Mouse (Mus musculus) cerebellum, postnatal 36 days (tissue): Measurements from ENCODE around the gene Kcnj14.
A peak's percentile ranks its signal among the peaks of the same experiment; 100 is the strongest.

Experiments used
- DNase-seq, 2 experiments: peaks; one replicate each; pipeline ENCODE4 v3.0.0; 2021 to 2022; ENCODE audit warnings: mixed read lengths in 2 of 2

The Kcnj14 gene

GRCm38 (mm10) chr7:45831128-45831525 lies 6.5 kb upstream of the Kcnj14 start:
- DNase-seq: no peak

- peak; percentile 79 to 86 for DNase-seq
Observed at GRCm38 (mm10) chr7:45830427-45831127, 6.0 kb upstream of the Kcnj14 start, which contains the start of gene Grwd1. Gene Grwd1 (minus strand): TSS chr7:45830944.

- no peak for DNase-seq
Observed at GRCm38 (mm10) chr7:45826631-45827030, 2.0 kb upstream of the Kcnj14 start.

- DNase-seq: no peak
Observed at GRCm38 (mm10) chr7:45820913-45821312, 3.7 kb downstream of the Kcnj14 start.

GRCm38 (mm10) chr7:45819843-45820242 lies 4.7 kb downstream of the Kcnj14 start:
- no peak for DNase-seq

- DNase-seq: no peak
Observed at GRCm38 (mm10) chr7:45815984-45816351, 8.6 kb downstream of the Kcnj14 start.

GRCm38 (mm10) chr7:45815323-45815983 lies 9.1 kb downstream of the Kcnj14 start:
- no peak for DNase-seq

GRCm38 (mm10) chr7:45814841-45815240 lies 9.7 kb downstream of the Kcnj14 start:
- DNase-seq: no peak

- peak; percentile 99 for DNase-seq
Observed at GRCm38 (mm10) chr7:45813787-45814779, 10.5 kb downstream of the Kcnj14 start, which contains the start of gene Cyth2. Gene Cyth2 (minus strand): TSS chr7:45814581.

- no peak for DNase-seq
Observed at GRCm38 (mm10) chr7:45812921-45813320, 11.7 kb downstream of the Kcnj14 start.

GRCm38 (mm10) chr7:45809276-45810075 lies 15.1 kb downstream of the Kcnj14 start:
- peak in 1 of 2 experiments; percentile 37 for DNase-seq

GRCm38 (mm10) chr7:45808471-45808870 lies 16.1 kb downstream of the Kcnj14 start:
- no peak for DNase-seq

GRCm38 (mm10) chr7:45805941-45806340 lies 18.6 kb downstream of the Kcnj14 start:
- no peak for DNase-seq

GRCm38 (mm10) chr7:45802551-45802950 lies 22.0 kb downstream of the Kcnj14 start:
- DNase-seq: no peak

GRCm38 (mm10) chr7:45801348-45801747 lies 23.2 kb downstream of the Kcnj14 start:
- peak; percentile 94 to 96 for DNase-seq

- no peak for DNase-seq
Observed at GRCm38 (mm10) chr7:45800546-45801204, 23.9 kb downstream of the Kcnj14 start.

GRCm38 (mm10) chr7:45800001-45800400 lies 24.6 kb downstream of the Kcnj14 start:
- no peak for DNase-seq

GRCm38 (mm10) chr7:45798931-45799330 lies 25.7 kb downstream of the Kcnj14 start:
- no peak for DNase-seq

- peak; percentile 28 to 42 for DNase-seq
Observed at GRCm38 (mm10) chr7:45798511-45798836, 26.1 kb downstream of the Kcnj14 start.

- no peak for DNase-seq
Observed at GRCm38 (mm10) chr7:45797661-45798510, 26.7 kb downstream of the Kcnj14 start.

GRCm38 (mm10) chr7:45796950-45797349 lies 27.6 kb downstream of the Kcnj14 start:
- no peak for DNase-seq
